Mouse (Mus musculus): ENCODE measurements at regions not wholly inside any gene's neighbourhood (a gene's known extent, or its start where the extent isn't known, plus 50 kb on each side); places are given as distances from the start of the nearest gene placed in this dataset.

GRCm38 (mm10) chr12:35259781-35260180 lies 212.8 kb downstream of the Snx13 start:
- Histone ChIP-seq H3K9me3 (ENCODE audit: control insufficient read depth, low read length) (no peaks in the 10 kb centered on the region), H3K27ac (no peak overlapping the region), H3K4me2 (ENCODE audit: low read depth) (no peak overlapping the region), H3K4me1 (replicated peaks; ENCODE audit: control insufficient read depth in 2 of 2, insufficient read depth in 2 of 2, low read length in 1 of 2) (no peaks in the 10 kb centered on the region), H3K36me3 (replicated peaks; ENCODE audit: control insufficient read depth, insufficient read depth, low read depth) (no peaks in the 10 kb centered on the region), H3K27me3 (ENCODE audit: control insufficient read depth, insufficient read depth, low read length) (no peaks in the 10 kb centered on the region), H3K9ac (replicated peaks) (no peak overlapping the region), H3K4me3 (ENCODE audit: insufficient read depth in 1 of 2, low read depth in 2 of 2, low read length in 2 of 2) (no peak overlapping the region)
- DNase-seq (ENCODE audit: low read depth in 3 of 3, low spot score in 3 of 3), result no peak
- TF ChIP-seq EP300 (IDR thresholded peaks at IDR 0.05; ENCODE audit: low read depth), result no peak
- no peak for TF ChIP-seq CTCF (IDR thresholded peaks at IDR 0.05; ENCODE audit: low read depth)
- no peak for ATAC-seq (ENCODE audit: insufficient read depth)

- H3K9ac ChIP-seq (replicated peaks), result no peak overlapping the region
- ATAC-seq (ENCODE audit: insufficient read depth), result no peak
- no peaks in the 10 kb centered on the region for H3K9me3 ChIP-seq (ENCODE audit: control insufficient read depth, low read length)
- no peaks in the 10 kb centered on the region for H3K36me3 ChIP-seq (replicated peaks; ENCODE audit: control insufficient read depth, insufficient read depth, low read depth)
- no peaks in the 10 kb centered on the region for H3K4me1 ChIP-seq (replicated peaks; ENCODE audit: control insufficient read depth in 2 of 2, insufficient read depth in 2 of 2, low read length in 1 of 2)
- no peak for DNase-seq (ENCODE audit: low read depth in 3 of 3, low spot score in 3 of 3)
- TF ChIP-seq EP300 (IDR thresholded peaks at IDR 0.05; ENCODE audit: low read depth) (no peak), CTCF (IDR thresholded peaks at IDR 0.05; ENCODE audit: low read depth) (no peak)
- no peak overlapping the region for H3K4me3 ChIP-seq (ENCODE audit: insufficient read depth in 1 of 2, low read depth in 2 of 2, low read length in 2 of 2)
- H3K4me2 ChIP-seq (ENCODE audit: low read depth), result no peak overlapping the region
- 54% methylated on average over 2 of the region's 2 CpGs for WGBS (ENCODE audit: insufficient replicate concordance)
- no peak overlapping the region for H3K27ac ChIP-seq
- H3K27me3 ChIP-seq (ENCODE audit: control insufficient read depth, insufficient read depth, low read length), result no peaks in the 10 kb centered on the region
Observed at GRCm38 (mm10) chr12:35255723-35256401, 208.9 kb downstream of the Snx13 start.

- 50% methylated on average over 5 of the region's 5 CpGs for WGBS (ENCODE audit: insufficient replicate concordance)
- Histone ChIP-seq H3K9ac (replicated peaks) (no peak overlapping the region), H3K36me3 (replicated peaks; ENCODE audit: control insufficient read depth, insufficient read depth, low read depth) (no peaks in the 10 kb centered on the region), H3K27me3 (ENCODE audit: control insufficient read depth, insufficient read depth, low read length) (no peaks in the 10 kb centered on the region), H3K4me1 (replicated peaks; ENCODE audit: control insufficient read depth in 2 of 2, insufficient read depth in 2 of 2, low read length in 1 of 2) (no peaks in the 10 kb centered on the region), H3K27ac (no peak overlapping the region), H3K9me3 (ENCODE audit: control insufficient read depth, low read length) (no peaks in the 10 kb centered on the region), H3K4me2 (ENCODE audit: low read depth) (no peak overlapping the region), H3K4me3 (ENCODE audit: insufficient read depth in 1 of 2, low read depth in 2 of 2, low read length in 2 of 2) (no peak overlapping the region)
- DNase-seq (ENCODE audit: low read depth in 3 of 3, low spot score in 3 of 3), result no peak
- no peak for TF ChIP-seq EP300 (IDR thresholded peaks at IDR 0.05; ENCODE audit: low read depth)
- no peak for TF ChIP-seq CTCF (IDR thresholded peaks at IDR 0.05; ENCODE audit: low read depth)
- ATAC-seq (ENCODE audit: insufficient read depth), result no peak
Observed at GRCm38 (mm10) chr12:35248476-35248875, 201.5 kb downstream of the Snx13 start.

- TF ChIP-seq CTCF (IDR thresholded peaks at IDR 0.05; ENCODE audit: low read depth) (no peak), EP300 (IDR thresholded peaks at IDR 0.05; ENCODE audit: low read depth) (no peak)
- no peaks in the 10 kb centered on the region for H3K9me3 ChIP-seq (ENCODE audit: control insufficient read depth, low read length)
- no peak overlapping the region for H3K9ac ChIP-seq (replicated peaks)
- ATAC-seq (ENCODE audit: insufficient read depth), result no peak
- no peak for DNase-seq (ENCODE audit: low read depth in 3 of 3, low spot score in 3 of 3)
- no peaks in the 10 kb centered on the region for H3K27me3 ChIP-seq (ENCODE audit: control insufficient read depth, insufficient read depth, low read length)
- no peak overlapping the region for H3K4me2 ChIP-seq (ENCODE audit: low read depth)
- H3K4me1 ChIP-seq (replicated peaks; ENCODE audit: control insufficient read depth in 2 of 2, insufficient read depth in 2 of 2, low read length in 1 of 2), result no peaks in the 10 kb centered on the region
- WGBS (ENCODE audit: insufficient replicate concordance), result 56% methylated on average over 5 of the region's 5 CpGs
- H3K4me3 ChIP-seq (ENCODE audit: insufficient read depth in 1 of 2, low read depth in 2 of 2, low read length in 2 of 2), result no peak overlapping the region
- H3K36me3 ChIP-seq (replicated peaks; ENCODE audit: control insufficient read depth, insufficient read depth, low read depth), result no peaks in the 10 kb centered on the region
- no peak overlapping the region for H3K27ac ChIP-seq
Observed at GRCm38 (mm10) chr12:35246226-35247014, 199.4 kb downstream of the Snx13 start.

- Histone ChIP-seq H3K9me3 (ENCODE audit: control insufficient read depth, low read length) (no peaks in the 10 kb centered on the region), H3K4me3 (ENCODE audit: insufficient read depth in 1 of 2, low read depth in 2 of 2, low read length in 2 of 2) (no peak overlapping the region), H3K4me1 (replicated peaks; ENCODE audit: control insufficient read depth in 2 of 2, insufficient read depth in 2 of 2, low read length in 1 of 2) (no peaks in the 10 kb centered on the region), H3K4me2 (ENCODE audit: low read depth) (no peak overlapping the region), H3K9ac (replicated peaks) (no peak overlapping the region), H3K27me3 (ENCODE audit: control insufficient read depth, insufficient read depth, low read length) (no peaks in the 10 kb centered on the region), H3K36me3 (replicated peaks; ENCODE audit: control insufficient read depth, insufficient read depth, low read depth) (no peaks in the 10 kb centered on the region), H3K27ac (no peak overlapping the region)
- no peak for TF ChIP-seq CTCF (IDR thresholded peaks at IDR 0.05; ENCODE audit: low read depth)
- no peak for TF ChIP-seq EP300 (IDR thresholded peaks at IDR 0.05; ENCODE audit: low read depth)
- no peak for ATAC-seq (ENCODE audit: insufficient read depth)
- WGBS (ENCODE audit: insufficient replicate concordance), result 61% methylated on average over 2 of the region's 2 CpGs
- DNase-seq (ENCODE audit: low read depth in 3 of 3, low spot score in 3 of 3), result no peak
Observed at GRCm38 (mm10) chr12:35232322-35232673, 185.3 kb downstream of the Snx13 start.
